Mouse (Mus musculus) limb, embryonic 14.5 days (tissue): Measurements from ENCODE around the gene Klk1. TPM values are rescaled to one million over a fixed set of nuclear protein-coding genes. Genes with fewer than 3 reads are reported as not detected.
"Not testable (repeated sequence)": the region's sequence is repeated elsewhere in the genome, so short reads cannot be mapped to it uniquely, and the experiment has no call there.

Experiments
- ATAC-seq: fragments of 200-750 bp; cut with Nextera tagmentation; 2 replicates; pipeline ENCODE4 v1.8.0; 2017; ENCODE audit warnings: low read depth, moderate number of reproducible peaks, moderate TSS enrichment; ENCODE audit not compliant: low FRiP score
- DNase-seq: peaks from one replicate; pipeline ENCODE4 v3.0.0-alpha.2; 2015; ENCODE audit warnings: low spot score
- H3K27ac ChIP-seq: fragments of 300-500 bp; sonication (generic); replicated peaks from 2 replicates; pipeline ENCODE4 v1.5.1; 2014; ENCODE audit warnings: low read depth, mild to moderate bottlenecking, low read length, moderate library complexity, mixed read lengths
- H3K27me3 ChIP-seq: fragments of 300-500 bp; sonication (generic); 2 replicates; pipeline ENCODE4 v1.6.1; 2014; ENCODE audit warnings: low read length, mixed read lengths; ENCODE audit not compliant: control insufficient read depth, insufficient read depth
- H3K36me3 ChIP-seq: fragments of 300-500 bp; sonication (generic); 2 replicates; pipeline ENCODE4 v1.6.1; 2014; ENCODE audit warnings: mild to moderate bottlenecking, low read length, moderate library complexity, mixed read lengths; ENCODE audit not compliant: control insufficient read depth, insufficient read depth
- H3K4me1 ChIP-seq: fragments of 300-500 bp; sonication (generic); 2 replicates; pipeline ENCODE4 v1.6.1; 2014; ENCODE audit warnings: antibody characterized with exemption, low read length, mixed read lengths; ENCODE audit not compliant: control insufficient read depth, insufficient read depth
- H3K4me2 ChIP-seq: fragments of 300-500 bp; sonication (generic); replicated peaks from 2 replicates; pipeline ENCODE4 v1.6.1; 2014; ENCODE audit warnings: low read depth, mild to moderate bottlenecking, low read length, moderate library complexity; ENCODE audit not compliant: severe bottlenecking
- H3K4me3 ChIP-seq: fragments of 300-500 bp; sonication (generic); replicated peaks from 2 replicates; pipeline ENCODE4 v1.5.1; 2014; ENCODE audit warnings: low read length
- H3K9ac ChIP-seq: fragments of 300-500 bp; sonication (generic); 2 replicates; pipeline ENCODE4 v1.6.1; 2014; ENCODE audit warnings: mild to moderate bottlenecking, low read depth, low read length, moderate library complexity; ENCODE audit not compliant: severe bottlenecking
- H3K9me3 ChIP-seq: fragments of 300-500 bp; sonication (generic); 2 replicates; pipeline ENCODE4 v1.6.1; 2016; ENCODE audit warnings: low read length; ENCODE audit not compliant: control insufficient read depth
- POLR2A ChIP-seq: fragments of 200-500 bp; IDR thresholded peaks from 2 replicates; pipeline ENCODE4 v1.8.0; 2012; ENCODE audit warnings: inconsistent platforms, mild to moderate bottlenecking, moderate library complexity, borderline replicate concordance; ENCODE audit not compliant: insufficient read depth, insufficient read length; ENCODE audit errors: extremely low read depth
- WGBS: fragments of 180-500 bp; shearing (Covaris S2); extraction: QIAGEN DNeasy Blood & Tissue Kit; methylation state at CpG from one replicate; pipeline ENCODE4 v1.1.7; 2014; 5-methylcytosine and 5-hydroxymethylcytosine counted together
- polyA plus RNA-seq, 2 experiments: library from polyadenylated mRNA; depleted of rRNA in 1 of 2; stranded (reverse) in 1 of 2; unstranded in 1 of 2; fragments of >200 nt; fragmentation: Nextera tagmentation in 1 of 2; extraction: Ambion mirVana in 1 of 2; gene quantifications; 2 replicates each; pipeline versions ENCODE4 v1.2.1 to v1.2.3; 2012 to 2014

The Klk1 gene
- polyA plus RNA-seq, 2 experiments = not detected

GRCm38 (mm10) chr7:44208307-44208706 lies 16.9 kb upstream of the Klk1 start:
- ATAC-seq (no peak), DNase-seq (no peak)
- WGBS = 82% methylated on average over 3 of the region's 3 CpGs

GRCm38 (mm10) chr7:44215645-44216044 lies 9.5 kb upstream of the Klk1 start, which contains the start of gene Klk1b5:
TSS of gene Klk1b5 (plus strand) at chr7:44215945.
- WGBS = 83% methylated on average over 1 of the region's 1 CpGs
- H3K9ac ChIP-seq = no peak within 1 kb of the TSS

More at GRCm38 (mm10) chr7:44208307-44208706, 16.9 kb upstream of the Klk1 start:
- H3K4me2 ChIP-seq = no peak overlapping the region
- H3K4me3 ChIP-seq = no peak overlapping the region
- H3K9ac ChIP-seq = no peak overlapping the region
- no peak overlapping the region for H3K27ac ChIP-seq
- H3K9me3 ChIP-seq = no peaks in the 10 kb centered on the region
- no peaks in the 10 kb centered on the region for H3K36me3 ChIP-seq
- no peak for TF ChIP-seq POLR2A
- no peaks in the 10 kb centered on the region for H3K27me3 ChIP-seq
- no peaks in the 10 kb centered on the region for H3K4me1 ChIP-seq

GRCm38 (mm10) chr7:44221601-44222000 lies 3.6 kb upstream of the Klk1 start:
- not testable (repeated sequence) for H3K4me3 ChIP-seq, H3K36me3 ChIP-seq, H3K27ac ChIP-seq, H3K27me3 ChIP-seq, H3K4me1 ChIP-seq, H3K9ac ChIP-seq, ATAC-seq, H3K4me2 ChIP-seq, DNase-seq, H3K9me3 ChIP-seq
- 75% methylated on average over 8 of the region's 10 CpGs for WGBS

More at GRCm38 (mm10) chr7:44215645-44216044, 9.5 kb upstream of the Klk1 start, which contains the start of gene Klk1b5:
- Histone ChIP-seq H3K4me1 (no peaks in the 10 kb centered on the region), H3K4me3 (no peak within 1 kb of the TSS), H3K27me3 (no peaks in the 10 kb centered on the region), H3K4me2 (no peak within 1 kb of the TSS), H3K27ac (no peak within 1 kb of the TSS), H3K9me3 (no peaks in the 10 kb centered on the region), H3K36me3 (no peaks in the 10 kb centered on the region)
- ATAC-seq (no peak), DNase-seq (no peak)
- TF ChIP-seq POLR2A = no peak

GRCm38 (mm10) chr7:44222335-44222734 lies 2.8 kb upstream of the Klk1 start:
- DNase-seq, ATAC-seq, H3K9ac ChIP-seq: not testable (repeated sequence)

GRCm38 (mm10) chr7:44235909-44236308 lies 10.7 kb downstream of the Klk1 start, which contains the start of gene Gm36864:
TSS of gene Gm36864 (plus strand) at chr7:44236177.
- Histone ChIP-seq H3K9me3 (no peaks in the 10 kb centered on the region), H3K4me1 (no peaks in the 10 kb centered on the region), H3K27me3 (no peaks in the 10 kb centered on the region), H3K4me2 (no peak within 1 kb of the TSS), H3K27ac (no peak within 1 kb of the TSS), H3K9ac (no peak within 1 kb of the TSS), H3K4me3 (no peak within 1 kb of the TSS), H3K36me3 (no peaks in the 10 kb centered on the region)
- TF ChIP-seq POLR2A = no peak
- no peak for ATAC-seq
- 89% methylated on average over 3 of the region's 3 CpGs for WGBS
- no peak for DNase-seq

More at GRCm38 (mm10) chr7:44222335-44222734, 2.8 kb upstream of the Klk1 start:
- H3K27ac ChIP-seq, H3K27me3 ChIP-seq, H3K9me3 ChIP-seq, H3K4me3 ChIP-seq, H3K36me3 ChIP-seq, H3K4me2 ChIP-seq, H3K4me1 ChIP-seq: not testable (repeated sequence)
- WGBS = 78% methylated on average over 6 of the region's 6 CpGs

- H3K27ac ChIP-seq = no peak overlapping the region
- no peaks in the 10 kb centered on the region for H3K27me3 ChIP-seq
- no peak for TF ChIP-seq POLR2A
- H3K36me3 ChIP-seq = no peaks in the 10 kb centered on the region
- H3K4me3 ChIP-seq = no peak overlapping the region
- H3K4me1 ChIP-seq = no peaks in the 10 kb centered on the region
- no peak for ATAC-seq
- WGBS = 46% methylated on average over 2 of the region's 2 CpGs
- H3K4me2 ChIP-seq = no peak overlapping the region
- no peak for DNase-seq
- no peak overlapping the region for H3K9ac ChIP-seq
- H3K9me3 ChIP-seq = no peaks in the 10 kb centered on the region
Observed at GRCm38 (mm10) chr7:44239913-44240312, 14.8 kb downstream of the Klk1 start.
